Mouse (Mus musculus): ENCODE measurements around the gene Dab2ip. TPM values are rescaled to one million over a fixed set of nuclear protein-coding genes. Genes with fewer than 3 reads are reported as not detected.

Gene Dab2ip
- polyA plus RNA-seq, 1 experiment from 2014 or later: 57.8 TPM

GRCm38 (mm10) chr2:35714742-35715167, 156.7 kb downstream of the Dab2ip start:
- ATAC-seq (ENCODE audit: insufficient number of reproducible peaks, low FRiP score, low TSS enrichment, low read depth): peak; percentile 45

GRCm38 (mm10) chr2:35715485-35715884, 157.4 kb downstream of the Dab2ip start:
- Histone ChIP-seq H3K9ac (no peak overlapping the region), H3K4me1 (0 out of 2 replicates have a peak, but pooled peaks cover 13% of the 10 kb centered on the region), H3K27me3 (no peaks in the 10 kb centered on the region), H3K27ac (no peak overlapping the region), H3K4me3 (no peak overlapping the region), H3K36me3 (peaks cover 95% of the 10 kb centered on the region), H3K9me3 (no peaks in the 10 kb centered on the region), H3K4me2 (no peak overlapping the region)
- 88% methylated on average over 3 of the region's 3 CpGs for WGBS
- no peak for ATAC-seq (ENCODE audit: insufficient number of reproducible peaks, low FRiP score, low TSS enrichment, low read depth)

More at GRCm38 (mm10) chr2:35714742-35715167, 156.7 kb downstream of the Dab2ip start:
- Histone ChIP-seq H3K27me3 (no peaks in the 10 kb centered on the region), H3K4me1 (0 out of 2 replicates have a peak, but pooled peaks cover 13% of the 10 kb centered on the region), H3K9ac (no peak overlapping the region), H3K36me3 (peaks cover 95% of the 10 kb centered on the region), H3K9me3 (no peaks in the 10 kb centered on the region), H3K27ac (no peak overlapping the region), H3K4me2 (no peak overlapping the region), H3K4me3 (no peak overlapping the region)
- 44% methylated on average over 8 of the region's 8 CpGs for WGBS

- no peaks in the 10 kb centered on the region for H3K27me3 ChIP-seq
- H3K36me3 ChIP-seq: peaks cover 95% of the 10 kb centered on the region
- 78% methylated on average over 1 of the region's 1 CpGs for WGBS
Observed at GRCm38 (mm10) chr2:35716175-35716574, 158.1 kb downstream of the Dab2ip start.

GRCm38 (mm10) chr2:35718003-35718500, 160.0 kb downstream of the Dab2ip start:
- peaks cover 95% of the 10 kb centered on the region for H3K36me3 ChIP-seq
- H3K4me3 ChIP-seq: no peak overlapping the region
- WGBS: 87% methylated on average over 5 of the region's 5 CpGs
- H3K9ac ChIP-seq: no peak overlapping the region
- no peaks in the 10 kb centered on the region for H3K27me3 ChIP-seq
- no peaks in the 10 kb centered on the region for H3K9me3 ChIP-seq
- no peak overlapping the region for H3K4me2 ChIP-seq
- no peak for ATAC-seq (ENCODE audit: insufficient number of reproducible peaks, low FRiP score, low TSS enrichment, low read depth)
- no peak overlapping the region for H3K27ac ChIP-seq
- H3K4me1 ChIP-seq: 0 out of 2 replicates have a peak, but pooled peaks cover 13% of the 10 kb centered on the region

More at GRCm38 (mm10) chr2:35716175-35716574, 158.1 kb downstream of the Dab2ip start:
- no peak for ATAC-seq (ENCODE audit: insufficient number of reproducible peaks, low FRiP score, low TSS enrichment, low read depth)
- Histone ChIP-seq H3K4me2 (no peak overlapping the region), H3K4me1 (0 out of 2 replicates have a peak, but pooled peaks cover 13% of the 10 kb centered on the region), H3K27ac (no peak overlapping the region), H3K4me3 (no peak overlapping the region), H3K9ac (no peak overlapping the region), H3K9me3 (no peaks in the 10 kb centered on the region)

- Histone ChIP-seq H3K4me1 (0 out of 2 replicates have a peak, but pooled peaks cover 13% of the 10 kb centered on the region), H3K4me3 (no peak overlapping the region), H3K9ac (no peak overlapping the region), H3K27ac (no peak overlapping the region), H3K36me3 (peaks cover 98% of the 10 kb centered on the region), H3K27me3 (no peaks in the 10 kb centered on the region), H3K9me3 (no peaks in the 10 kb centered on the region), H3K4me2 (no peak overlapping the region)
- ATAC-seq (ENCODE audit: insufficient number of reproducible peaks, low FRiP score, low TSS enrichment, low read depth): no peak
- 95% methylated on average over 9 of the region's 9 CpGs for WGBS
Observed at GRCm38 (mm10) chr2:35718662-35719061, 160.6 kb downstream of the Dab2ip start.

- Histone ChIP-seq H3K36me3 (peaks cover 96% of the 10 kb centered on the region), H3K27ac (no peak overlapping the region), H3K9ac (no peak overlapping the region), H3K4me2 (no peak overlapping the region), H3K27me3 (no peaks in the 10 kb centered on the region), H3K9me3 (no peaks in the 10 kb centered on the region), H3K4me3 (no peak overlapping the region), H3K4me1 (0 out of 2 replicates have a peak, but pooled peaks cover 8% of the 10 kb centered on the region)
- 90% methylated on average over 12 of the region's 12 CpGs for WGBS
- no peak for ATAC-seq (ENCODE audit: insufficient number of reproducible peaks, low FRiP score, low TSS enrichment, low read depth)
Observed at GRCm38 (mm10) chr2:35719230-35720005, 161.4 kb downstream of the Dab2ip start.

- 0 out of 2 replicates have a peak, but pooled peaks cover 1% of the 10 kb centered on the region for H3K4me1 ChIP-seq
- WGBS: 90% methylated on average over 10 of the region's 12 CpGs
- no peaks in the 10 kb centered on the region for H3K27me3 ChIP-seq
- peaks cover 95% of the 10 kb centered on the region for H3K36me3 ChIP-seq
- H3K9ac ChIP-seq: no peak overlapping the region
- H3K9me3 ChIP-seq: no peaks in the 10 kb centered on the region
- no peak overlapping the region for H3K27ac ChIP-seq
- ATAC-seq (ENCODE audit: insufficient number of reproducible peaks, low FRiP score, low TSS enrichment, low read depth): no peak
- H3K4me3 ChIP-seq: no peak overlapping the region
- no peak overlapping the region for H3K4me2 ChIP-seq
Observed at GRCm38 (mm10) chr2:35720104-35720503, 162.0 kb downstream of the Dab2ip start.

GRCm38 (mm10) chr2:35720550-35720949, 162.5 kb downstream of the Dab2ip start:
- Histone ChIP-seq H3K9ac (no peak overlapping the region), H3K4me3 (no peak overlapping the region), H3K27me3 (no peaks in the 10 kb centered on the region), H3K9me3 (no peaks in the 10 kb centered on the region), H3K36me3 (peaks cover 92% of the 10 kb centered on the region), H3K4me1 (no peaks in the 10 kb centered on the region), H3K27ac (no peak overlapping the region), H3K4me2 (no peak overlapping the region)
- 92% methylated on average over 13 of the region's 13 CpGs for WGBS
- ATAC-seq (ENCODE audit: insufficient number of reproducible peaks, low FRiP score, low TSS enrichment, low read depth): no peak

GRCm38 (mm10) chr2:35720956-35721355, 162.9 kb downstream of the Dab2ip start:
- Histone ChIP-seq H3K9ac (no peak overlapping the region), H3K27me3 (no peaks in the 10 kb centered on the region), H3K4me1 (no peaks in the 10 kb centered on the region), H3K36me3 (peaks cover 92% of the 10 kb centered on the region), H3K27ac (no peak overlapping the region), H3K4me3 (no peak overlapping the region), H3K9me3 (no peaks in the 10 kb centered on the region), H3K4me2 (no peak overlapping the region)
- no peak for ATAC-seq (ENCODE audit: insufficient number of reproducible peaks, low FRiP score, low TSS enrichment, low read depth)
- WGBS: 92% methylated on average over 9 of the region's 9 CpGs

- H3K4me1 ChIP-seq: no peaks in the 10 kb centered on the region
- no peak for ATAC-seq (ENCODE audit: insufficient number of reproducible peaks, low FRiP score, low TSS enrichment, low read depth)
- no peaks in the 10 kb centered on the region for H3K27me3 ChIP-seq
- H3K9ac ChIP-seq: no peak overlapping the region
- no peaks in the 10 kb centered on the region for H3K9me3 ChIP-seq
- no peak overlapping the region for H3K4me3 ChIP-seq
- H3K36me3 ChIP-seq: peaks cover 91% of the 10 kb centered on the region
- 92% methylated on average over 9 of the region's 9 CpGs for WGBS
- no peak overlapping the region for H3K27ac ChIP-seq
- no peak overlapping the region for H3K4me2 ChIP-seq
Observed at GRCm38 (mm10) chr2:35722821-35723220, 164.8 kb downstream of the Dab2ip start.

GRCm38 (mm10) chr2:35723267-35723666, 165.2 kb downstream of the Dab2ip start:
- no peak for ATAC-seq (ENCODE audit: insufficient number of reproducible peaks, low FRiP score, low TSS enrichment, low read depth)
- H3K4me3 ChIP-seq: no peak overlapping the region
- no peak overlapping the region for H3K27ac ChIP-seq
- no peak overlapping the region for H3K9ac ChIP-seq
- peaks cover 3% of the 10 kb centered on the region for H3K4me1 ChIP-seq
- no peak overlapping the region for H3K4me2 ChIP-seq
- no peaks in the 10 kb centered on the region for H3K9me3 ChIP-seq
- peaks cover 91% of the 10 kb centered on the region for H3K36me3 ChIP-seq
- 95% methylated on average over 6 of the region's 6 CpGs for WGBS
- H3K27me3 ChIP-seq: no peaks in the 10 kb centered on the region

- Histone ChIP-seq H3K4me1 (peaks cover 7% of the 10 kb centered on the region), H3K9ac (no peak overlapping the region), H3K4me2 (no peak overlapping the region), H3K27me3 (no peaks in the 10 kb centered on the region), H3K27ac (no peak overlapping the region), H3K9me3 (no peaks in the 10 kb centered on the region), H3K4me3 (no peak overlapping the region), H3K36me3 (peaks cover 91% of the 10 kb centered on the region)
- WGBS: 83% methylated on average over 7 of the region's 7 CpGs
- no peak for ATAC-seq (ENCODE audit: insufficient number of reproducible peaks, low FRiP score, low TSS enrichment, low read depth)
Observed at GRCm38 (mm10) chr2:35723691-35724090, 165.6 kb downstream of the Dab2ip start.
